Mouse (Mus musculus) cortical plate, adult 2 months (tissue): ENCODE measurements at regions not wholly inside any gene's neighbourhood (a gene's known extent, or its start where the extent isn't known, plus 50 kb on each side); places are given as distances from the start of the nearest gene placed in this dataset.

Experiments
- CTCF ChIP-seq: fragments of 200-500 bp; IDR thresholded peaks from 2 replicates; pipeline ENCODE4 v1.5.1; 2011; ENCODE audit warnings: mild to moderate bottlenecking, control low read depth, low read length; ENCODE audit not compliant: insufficient read depth; ENCODE audit errors: extremely low read depth
- POLR2A ChIP-seq: fragments of 200-500 bp; IDR thresholded peaks from 2 replicates; pipeline ENCODE4 v1.6.1; 2011; ENCODE audit warnings: mild to moderate bottlenecking, low read length, control low read depth; ENCODE audit not compliant: insufficient read depth; ENCODE audit errors: extremely low read depth

GRCm38 (mm10) chr9:30757406-30757805, 164.8 kb downstream of the Adamts15 start:
- no peak for TF ChIP-seq POLR2A
- no peak for TF ChIP-seq CTCF
